Mouse (Mus musculus) CD8-positive naive resting alpha-beta T cell, adult 2 months (primary cell): Measurements from ENCODE around the gene Ildr2.

Experiments
- DNase-seq, 2 experiments: peaks; one replicate each; pipeline ENCODE4 v3.0.0; 2022; ENCODE audit warnings: low read depth in 2 of 2, low spot score in 2 of 2

Gene Ildr2

GRCm38 (mm10) chr1:166342060-166342459, 88.1 kb downstream of the Ildr2 start:
- no peak for DNase-seq

GRCm38 (mm10) chr1:166342539-166342938, 88.6 kb downstream of the Ildr2 start:
- no peak for DNase-seq

- DNase-seq: no peak
These were observed 89.6 kb downstream of the Ildr2 start for GRCm38 (mm10) chr1:166343586-166343985.

GRCm38 (mm10) chr1:166344300-166345077, 90.5 kb downstream of the Ildr2 start:
- no peak for DNase-seq

- DNase-seq: no peak
These were observed 91.7 kb downstream of the Ildr2 start for GRCm38 (mm10) chr1:166345602-166346001.

- DNase-seq: no peak
These were observed 93.0 kb downstream of the Ildr2 start for GRCm38 (mm10) chr1:166346906-166347305.

GRCm38 (mm10) chr1:166349341-166349740, 95.4 kb downstream of the Ildr2 start:
- no peak for DNase-seq

GRCm38 (mm10) chr1:166349751-166350150, 95.8 kb downstream of the Ildr2 start:
- no peak for DNase-seq

GRCm38 (mm10) chr1:166360157-166360855, 106.4 kb downstream of the Ildr2 start:
- peak; percentile 66 to 75 for DNase-seq

- DNase-seq: no peak
These were observed 107.0 kb downstream of the Ildr2 start for GRCm38 (mm10) chr1:166360896-166361295.

GRCm38 (mm10) chr1:166361842-166362241, 107.9 kb downstream of the Ildr2 start:
- no peak for DNase-seq

GRCm38 (mm10) chr1:166362659-166363058, 108.7 kb downstream of the Ildr2 start:
- no peak for DNase-seq

GRCm38 (mm10) chr1:166363122-166363521, 109.2 kb downstream of the Ildr2 start:
- DNase-seq: no peak
